Mouse (Mus musculus): ENCODE measurements around the gene Casp14. TPM values are rescaled to one million over a fixed set of nuclear protein-coding genes. Genes with fewer than 3 reads are reported as not detected.
"Not testable (repeated sequence)": the region's sequence is repeated elsewhere in the genome, so short reads cannot be mapped to it uniquely, and the experiment has no call there.

Casp14 gene
- polyA plus RNA-seq, 1 experiment from 2014 or later: not detected

DNA sequence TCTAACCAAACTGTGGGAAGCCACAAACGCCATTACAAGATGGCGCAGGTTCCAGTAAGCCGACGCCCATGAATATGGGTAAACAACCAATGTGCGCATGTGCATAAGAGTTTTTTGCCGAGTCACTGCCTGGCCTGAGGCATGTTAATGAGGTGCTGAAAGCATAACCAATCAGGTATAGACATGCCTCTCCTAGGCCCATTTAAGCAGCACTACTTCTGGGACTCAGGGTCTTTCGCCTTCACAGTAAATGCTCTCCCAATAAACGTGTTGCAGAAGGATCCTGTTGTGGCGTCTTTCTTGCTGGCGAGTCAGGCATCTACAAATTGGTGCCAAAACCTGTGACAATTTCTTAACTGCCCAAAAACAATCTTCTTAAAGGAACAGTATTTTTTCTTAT, 51.4 kb downstream of the Casp14 start:
- H3K4me3 ChIP-seq; ATAC-seq (ENCODE audit: insufficient number of reproducible peaks, low FRiP score); H3K9me3 ChIP-seq (replicated peaks); H3K4me2 ChIP-seq; H3K4me1 ChIP-seq (replicated peaks); H3K27me3 ChIP-seq (replicated peaks); H3K27ac ChIP-seq (ENCODE audit: poor library complexity, severe bottlenecking); H3K36me3 ChIP-seq; H3K9ac ChIP-seq: not testable (repeated sequence)
- 92% methylated on average over 10 of the region's 10 CpGs for WGBS

DNA sequence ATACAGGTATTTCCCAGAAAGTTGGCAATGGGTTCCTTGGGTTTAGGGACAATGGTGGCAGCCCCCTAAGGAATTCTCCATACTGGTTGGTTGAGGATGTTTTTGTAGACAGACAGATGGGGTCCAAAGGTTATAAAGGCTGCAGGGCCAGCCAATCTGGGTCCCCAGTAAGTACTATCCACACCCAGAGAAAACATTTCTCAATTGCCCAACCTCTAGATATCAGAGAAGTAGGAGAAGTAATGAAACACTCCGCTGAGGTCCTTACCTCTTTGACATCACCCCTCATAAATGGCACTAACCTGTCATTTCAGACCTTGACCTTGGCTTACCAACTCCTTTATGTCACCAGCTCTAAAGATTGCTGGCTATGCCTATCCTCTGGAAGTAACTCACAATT, 53.5 kb downstream of the Casp14 start:
- no peaks in the 10 kb centered on the region for H3K36me3 ChIP-seq
- H3K9me3 ChIP-seq (replicated peaks): no peaks in the 10 kb centered on the region
- H3K4me2 ChIP-seq: no peak overlapping the region
- no peak for ATAC-seq (ENCODE audit: insufficient number of reproducible peaks, low FRiP score)
- 77% methylated on average over 1 of the region's 1 CpGs for WGBS
- no peak overlapping the region for H3K4me3 ChIP-seq
- H3K4me1 ChIP-seq (replicated peaks): no peaks in the 10 kb centered on the region
- H3K9ac ChIP-seq: no peak overlapping the region
- no peaks in the 10 kb centered on the region for H3K27me3 ChIP-seq (replicated peaks)
- no peak overlapping the region for H3K27ac ChIP-seq (ENCODE audit: poor library complexity, severe bottlenecking)

Other genes with a start within 250 kb of the Casp14 start
- gene Olfr1358, start 200.9 kb downstream of the Casp14 start, polyA plus RNA-seq (2016; fragmentation: Nextera tagmentation; extraction: Ambion mirVana): not detected in 2 replicates
- 46.5 and 47.6 TPM in 2 replicates for gene Ilvbl, start 143.9 kb downstream of the Casp14 start, polyA plus RNA-seq (2016; fragmentation: Nextera tagmentation; extraction: Ambion mirVana)
- 14.2 and 15.3 TPM in 2 replicates for gene Syde1, start 126.3 kb downstream of the Casp14 start, polyA plus RNA-seq (2016; fragmentation: Nextera tagmentation; extraction: Ambion mirVana)
- not detected in 2 replicates for gene Olfr1357, start 100.2 kb downstream of the Casp14 start, polyA plus RNA-seq (2016; fragmentation: Nextera tagmentation; extraction: Ambion mirVana)
- gene Ccdc105, start 34.8 kb upstream of the Casp14 start, polyA plus RNA-seq (2016; fragmentation: Nextera tagmentation; extraction: Ambion mirVana): not detected in 2 replicates
- gene Slc1a6, start 62.2 kb upstream of the Casp14 start, polyA plus RNA-seq (2016; fragmentation: Nextera tagmentation; extraction: Ambion mirVana): 0.66 and 0.72 TPM in 2 replicates
- not detected in 2 replicates for gene Olfr1356, start 133.9 kb upstream of the Casp14 start, polyA plus RNA-seq (2016; fragmentation: Nextera tagmentation; extraction: Ambion mirVana)
- not detected in 2 replicates for gene Olfr1355, start 157.2 kb upstream of the Casp14 start, polyA plus RNA-seq (2016; fragmentation: Nextera tagmentation; extraction: Ambion mirVana)
- not detected in 2 replicates for gene Olfr1354, start 194.9 kb upstream of the Casp14 start, polyA plus RNA-seq (2016; fragmentation: Nextera tagmentation; extraction: Ambion mirVana)
- not detected in 2 replicates for gene Olfr8, start 232.3 kb upstream of the Casp14 start, polyA plus RNA-seq (2016; fragmentation: Nextera tagmentation; extraction: Ambion mirVana)
- not detected in 2 replicates for gene Olfr1353, start 245.0 kb upstream of the Casp14 start, polyA plus RNA-seq (2016; fragmentation: Nextera tagmentation; extraction: Ambion mirVana)